Mouse (Mus musculus) cerebellum, adult 9-11 months (tissue): ENCODE measurements around the gene Large1.
"Not testable (repeated sequence)": the region's sequence is repeated elsewhere in the genome, so short reads cannot be mapped to it uniquely, and the experiment has no call there.

Experiments used
- DNase-seq: peaks from one replicate; pipeline ENCODE4 v3.0.0; 2022

Gene Large1

DNA sequence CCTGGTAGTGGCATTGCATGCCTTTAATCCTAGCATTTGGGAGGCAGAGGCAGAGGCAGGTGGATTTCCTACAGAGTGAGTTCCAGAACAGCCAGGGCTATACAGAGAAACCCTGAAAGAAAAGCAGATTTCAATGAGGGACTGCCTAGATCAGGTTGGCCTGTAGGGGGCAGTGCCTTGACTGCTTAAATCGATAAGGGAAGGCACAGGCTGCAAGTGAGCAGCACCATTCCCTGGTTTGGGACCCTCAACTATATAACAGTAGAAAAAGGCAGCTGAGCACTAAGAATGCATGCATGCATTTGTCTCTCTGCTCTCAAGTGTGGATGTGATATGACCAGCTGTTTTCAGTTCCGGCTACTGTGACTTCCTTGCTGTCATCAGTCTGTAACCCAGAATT is 349.5 kb downstream of the Large1 start:
- no peak for DNase-seq

DNA sequence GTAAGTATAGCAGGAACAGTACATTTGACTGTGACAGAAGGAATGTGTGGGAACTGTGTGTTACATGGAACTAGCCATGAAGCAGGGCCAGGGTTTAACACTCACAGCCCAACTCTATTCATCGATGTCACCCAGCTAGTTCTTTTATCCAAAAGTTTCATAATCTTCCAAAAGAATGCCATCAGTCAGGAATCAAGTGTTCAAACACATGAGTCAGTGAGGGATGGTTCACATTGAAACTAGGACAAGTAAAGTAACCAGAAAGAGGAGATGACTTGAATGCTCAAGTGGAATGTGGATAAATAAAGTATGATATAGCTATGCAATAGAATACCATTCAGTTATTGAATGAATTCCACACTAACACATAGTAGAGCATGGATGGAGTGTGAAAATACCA is 359.5 kb downstream of the Large1 start:
- DNase-seq = no peak

DNA sequence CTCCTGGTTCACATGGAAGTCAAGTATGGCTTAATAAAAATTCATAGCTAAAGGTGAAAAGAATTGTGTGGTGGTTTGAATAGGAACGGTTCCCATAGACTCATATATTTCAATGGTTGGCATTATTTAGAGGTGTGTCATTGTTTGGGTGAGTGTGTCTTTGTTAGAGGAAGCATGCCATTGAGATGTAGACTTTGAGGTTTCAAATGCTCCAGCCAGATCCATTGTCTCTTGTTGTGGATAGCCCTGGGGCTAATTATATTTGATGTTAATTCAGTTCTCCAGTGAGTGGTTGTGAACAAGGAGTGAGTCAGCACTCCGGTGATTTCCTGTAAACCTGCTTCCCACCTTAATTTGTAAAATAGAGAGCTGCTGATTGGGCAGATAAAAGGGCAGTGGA is 362.9 kb downstream of the Large1 start:
- no peak for DNase-seq

DNA sequence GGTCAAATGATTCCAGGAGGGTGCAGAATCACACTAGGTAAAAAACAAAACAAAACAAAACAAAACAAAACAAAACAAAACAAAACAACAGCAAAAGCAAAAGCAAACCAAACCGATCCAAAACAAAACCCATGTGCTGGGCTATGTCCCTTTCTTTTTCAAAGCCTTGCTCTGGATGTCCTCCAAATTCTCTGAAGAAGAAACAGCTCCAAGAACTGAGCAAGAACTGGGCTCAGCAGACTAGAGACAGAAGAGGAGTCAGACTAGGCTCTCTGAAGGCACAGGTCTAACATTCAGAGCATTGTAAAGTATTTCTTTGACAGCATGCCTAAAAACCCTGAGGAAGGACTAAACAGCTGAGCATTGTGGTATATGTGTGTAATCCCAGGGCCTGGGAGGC is 370.5 kb downstream of the Large1 start:
- DNase-seq = no peak

DNA sequence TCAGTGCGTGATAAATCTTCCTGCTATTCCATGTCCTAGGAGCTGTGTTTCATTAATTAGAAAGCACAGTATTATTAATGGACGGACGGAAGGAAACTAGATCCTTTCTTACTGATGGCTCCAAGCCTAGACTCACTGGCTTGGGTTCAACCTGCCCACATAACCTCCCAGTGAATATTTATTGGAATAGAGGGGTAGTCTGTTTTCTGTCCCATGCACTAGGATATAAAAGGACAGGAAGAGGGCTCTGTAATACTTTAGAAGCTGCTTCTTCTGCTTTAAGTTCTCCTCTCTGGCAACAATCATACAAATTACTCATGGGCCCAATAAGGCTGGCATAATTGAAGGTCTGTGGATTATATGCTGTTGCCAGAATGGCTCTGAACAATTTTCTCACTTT is 398.3 kb downstream of the Large1 start:
- DNase-seq = no peak

DNA sequence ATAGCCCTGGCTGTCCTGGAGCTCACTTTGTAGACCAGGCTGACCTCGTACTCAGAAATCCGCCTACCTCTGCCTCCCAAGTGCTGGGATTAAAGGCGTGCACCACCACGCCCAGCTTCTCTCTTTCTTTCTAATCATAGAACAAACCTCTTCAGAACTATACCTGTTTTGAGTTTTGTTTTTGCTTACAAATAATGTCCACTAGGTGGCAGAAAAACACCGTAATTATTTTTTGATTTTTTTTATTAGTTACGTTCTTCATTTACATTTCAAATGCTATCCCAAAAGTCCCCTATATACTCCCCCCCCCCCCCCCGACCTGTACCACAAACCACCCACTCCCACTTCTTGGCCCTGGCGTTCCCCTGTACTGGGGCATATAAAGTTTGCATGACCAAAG is 411.9 kb downstream of the Large1 start:
- DNase-seq = not testable (repeated sequence)

DNA sequence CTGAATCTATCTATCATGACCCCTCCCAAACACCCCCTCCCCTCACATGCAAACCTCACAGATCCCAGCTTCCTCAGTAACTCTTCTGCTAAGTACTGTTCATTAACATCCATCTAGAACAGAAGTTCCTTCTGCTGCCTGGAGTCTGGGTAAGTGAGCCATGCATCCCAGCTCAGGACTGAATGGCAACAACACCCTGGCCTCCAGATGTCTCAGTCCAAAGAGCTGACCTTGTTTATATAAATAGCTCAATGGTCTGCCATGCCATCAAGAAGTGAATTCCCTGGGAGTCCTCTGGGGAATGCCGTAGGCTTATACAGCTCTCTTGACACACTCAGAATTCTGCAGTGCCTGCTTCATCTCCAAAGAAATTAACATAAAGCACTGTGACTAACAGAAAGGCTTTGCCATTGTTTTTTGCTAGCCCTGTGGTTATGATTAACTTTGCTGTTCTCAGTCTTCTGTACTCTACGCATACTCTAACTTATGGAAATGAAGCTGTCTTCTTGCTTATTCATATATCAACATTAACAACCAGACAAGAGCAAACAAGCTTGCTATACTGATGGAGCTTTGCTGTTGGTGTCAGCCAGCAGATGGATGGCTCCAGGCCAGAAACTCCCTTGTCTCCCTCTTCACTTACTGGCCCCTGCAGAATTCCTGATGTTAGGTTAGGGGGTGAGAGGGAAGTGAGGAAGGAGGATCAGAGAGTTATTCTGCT is 434.0 kb downstream of the Large1 start:
- peak; percentile 2 for DNase-seq

DNA sequence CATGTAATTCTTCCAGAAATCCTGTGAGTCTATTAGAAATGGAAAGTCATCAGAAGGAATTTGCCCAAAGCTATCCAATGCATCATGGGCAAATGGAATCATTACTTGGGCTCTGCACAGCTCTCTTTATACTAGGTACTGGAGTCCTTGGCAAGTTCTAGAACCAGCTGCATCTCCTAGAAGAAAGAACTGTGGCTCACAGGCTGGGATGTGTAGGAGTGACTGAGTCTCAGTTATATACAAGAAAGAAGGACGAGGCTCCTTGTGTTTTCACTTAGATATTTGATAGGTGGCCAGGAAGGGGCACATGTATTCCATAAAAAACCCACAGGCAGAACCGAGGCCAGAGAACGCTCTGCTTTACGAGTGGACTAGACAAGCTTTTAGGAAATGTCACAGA is 447.8 kb downstream of the Large1 start:
- DNase-seq = no peak

DNA sequence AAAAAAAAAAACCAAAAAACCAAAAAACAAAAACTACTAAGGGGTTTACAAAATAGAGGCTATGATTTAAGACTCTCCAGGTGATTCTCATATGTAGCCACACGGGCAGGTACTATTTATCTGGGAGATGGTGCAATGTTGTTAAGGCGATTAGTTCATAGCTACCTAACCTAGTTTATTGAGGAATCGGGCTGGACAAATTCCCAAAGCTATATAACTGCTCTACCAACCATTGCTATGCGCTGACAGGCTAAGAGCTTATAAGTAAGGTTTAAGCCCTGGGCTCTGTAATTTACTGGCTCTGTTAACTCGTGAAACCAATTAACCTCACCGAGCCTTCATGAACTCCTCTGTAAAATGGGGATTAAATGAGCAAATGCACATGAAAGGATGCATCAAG is 451.7 kb downstream of the Large1 start:
- no peak for DNase-seq

DNA sequence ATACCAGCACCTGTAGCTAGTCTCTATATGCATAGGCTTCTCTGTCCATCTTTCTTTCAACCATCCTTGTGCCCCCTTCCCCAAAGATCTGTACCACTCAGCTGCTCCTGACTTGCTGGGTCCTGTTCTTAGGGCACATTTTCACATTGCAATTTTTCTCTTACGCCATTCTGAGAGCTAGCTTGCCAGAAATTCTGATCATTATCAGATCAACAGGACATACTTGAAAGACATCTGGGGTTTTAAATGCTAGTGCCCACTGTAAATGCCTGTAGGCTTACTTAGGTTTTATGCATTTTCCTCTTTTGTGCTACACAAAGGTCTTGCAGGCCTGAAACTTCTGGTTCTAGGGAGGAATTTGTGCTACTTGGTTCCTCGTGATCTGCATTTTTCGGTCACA is 454.0 kb downstream of the Large1 start:
- DNase-seq = no peak

DNA sequence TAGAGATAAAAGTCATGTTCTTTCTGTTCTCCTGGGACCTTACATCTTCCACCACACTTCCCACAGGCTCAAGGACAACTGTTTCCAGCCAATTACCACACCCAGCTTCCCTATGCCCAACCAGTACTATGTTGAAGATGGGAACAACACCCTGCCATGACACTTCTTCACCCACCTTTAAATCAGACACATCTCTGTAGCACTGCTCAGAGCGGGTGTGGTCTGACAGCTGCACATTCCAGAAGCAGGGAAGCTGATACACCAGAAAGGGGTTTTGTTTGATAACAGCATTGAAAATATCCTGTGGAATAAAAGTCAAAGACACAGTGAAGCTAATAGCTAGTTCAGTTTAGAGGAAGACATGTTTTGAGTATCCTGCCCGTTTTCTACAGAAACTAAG is 470.3 kb downstream of the Large1 start:
- DNase-seq = no peak

DNA sequence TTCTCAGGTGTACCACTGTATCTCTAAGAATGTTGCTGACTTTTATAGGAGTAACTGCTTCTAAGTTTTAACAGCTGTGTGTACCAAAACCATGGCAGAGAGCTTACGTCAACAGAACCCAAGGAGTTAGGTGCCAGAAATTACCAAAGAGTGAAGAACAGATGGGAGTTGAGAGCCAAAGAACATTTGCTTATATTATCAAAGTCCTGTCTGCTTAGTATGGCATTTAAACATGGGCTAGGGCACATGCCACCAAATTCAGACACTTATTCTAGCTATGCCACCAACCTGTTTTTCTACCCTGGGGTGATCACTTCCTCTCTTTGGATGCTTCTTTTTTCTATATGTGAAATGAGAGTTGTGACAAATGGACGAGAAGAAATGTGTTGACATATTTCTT is 479.9 kb downstream of the Large1 start:
- no peak for DNase-seq

DNA sequence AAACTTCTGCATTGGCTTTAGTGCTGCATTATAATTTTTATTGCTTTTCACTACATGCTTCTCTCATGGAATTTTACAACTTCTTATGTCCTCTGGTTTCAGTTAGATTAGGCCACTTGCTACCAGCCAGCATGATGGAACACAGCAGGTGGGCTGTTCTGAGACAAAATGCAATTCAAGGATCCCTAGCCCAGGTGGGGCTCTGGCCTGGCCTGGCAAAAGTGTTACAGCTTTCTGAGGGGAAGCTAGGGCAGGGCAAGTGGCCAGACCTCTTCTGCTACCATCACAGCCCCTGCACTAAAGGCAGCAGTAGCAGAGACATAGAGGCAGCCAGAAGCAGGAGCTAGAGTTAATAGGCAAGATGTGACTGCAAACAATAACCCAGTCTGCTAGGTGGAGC is 506.5 kb downstream of the Large1 start:
- DNase-seq = peak; percentile 14

DNA sequence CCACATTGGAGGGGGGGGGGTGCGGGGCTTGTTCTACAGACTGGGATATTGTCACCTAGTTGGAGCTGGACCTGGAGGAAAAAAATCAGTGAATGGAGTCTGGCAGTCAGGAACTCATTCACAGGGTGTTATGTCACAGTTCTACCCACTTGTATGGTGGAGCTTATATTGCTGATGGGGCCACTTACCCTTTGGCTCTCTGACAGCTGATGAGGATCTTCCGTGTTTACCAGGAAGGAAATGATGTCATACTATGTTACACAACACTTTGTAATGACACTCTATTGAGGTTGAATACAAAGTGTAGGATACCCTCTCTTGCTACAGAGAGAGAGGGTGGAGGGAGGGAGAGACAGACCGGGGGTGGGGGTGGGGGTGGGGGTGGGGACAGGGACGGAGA is 517.5 kb downstream of the Large1 start:
- DNase-seq = no peak

DNA sequence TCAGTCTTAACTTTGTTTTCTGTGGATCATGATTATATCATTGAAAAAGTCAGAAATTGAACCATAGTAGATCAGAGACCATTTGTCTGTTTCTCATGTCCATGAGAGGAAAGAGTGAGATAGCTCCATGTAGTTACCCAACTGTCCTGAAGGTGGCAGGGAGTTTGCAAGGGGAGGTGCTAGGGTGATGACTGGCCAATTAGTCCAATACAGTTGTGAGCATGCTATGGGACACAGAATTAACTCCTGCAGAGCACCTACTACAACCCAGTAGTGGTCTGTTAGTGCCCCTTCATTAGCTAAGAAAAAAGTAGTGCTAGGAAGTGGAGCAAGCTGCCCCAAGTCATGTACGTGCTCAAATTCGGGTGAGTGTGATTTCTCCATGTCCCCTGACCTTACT is 520.2 kb downstream of the Large1 start:
- no peak for DNase-seq

DNA sequence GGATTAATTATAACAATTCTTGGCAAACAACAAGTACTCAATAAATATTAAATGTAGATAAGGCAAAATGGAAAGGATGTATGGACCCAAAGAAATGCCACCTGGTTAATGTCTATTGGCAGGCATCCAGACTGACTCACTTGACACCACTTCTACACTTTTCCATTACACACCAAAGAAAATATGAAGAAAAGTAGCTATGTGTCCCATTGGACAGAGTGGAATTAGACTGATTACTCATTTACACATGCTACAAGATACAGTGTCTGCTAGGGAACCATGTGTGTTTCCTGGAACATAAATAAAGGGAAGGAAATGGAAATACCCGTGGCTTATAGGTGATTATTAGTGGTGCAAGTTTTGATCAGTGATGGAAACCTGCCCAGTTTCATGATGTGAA is 521.0 kb downstream of the Large1 start:
- DNase-seq = no peak

DNA sequence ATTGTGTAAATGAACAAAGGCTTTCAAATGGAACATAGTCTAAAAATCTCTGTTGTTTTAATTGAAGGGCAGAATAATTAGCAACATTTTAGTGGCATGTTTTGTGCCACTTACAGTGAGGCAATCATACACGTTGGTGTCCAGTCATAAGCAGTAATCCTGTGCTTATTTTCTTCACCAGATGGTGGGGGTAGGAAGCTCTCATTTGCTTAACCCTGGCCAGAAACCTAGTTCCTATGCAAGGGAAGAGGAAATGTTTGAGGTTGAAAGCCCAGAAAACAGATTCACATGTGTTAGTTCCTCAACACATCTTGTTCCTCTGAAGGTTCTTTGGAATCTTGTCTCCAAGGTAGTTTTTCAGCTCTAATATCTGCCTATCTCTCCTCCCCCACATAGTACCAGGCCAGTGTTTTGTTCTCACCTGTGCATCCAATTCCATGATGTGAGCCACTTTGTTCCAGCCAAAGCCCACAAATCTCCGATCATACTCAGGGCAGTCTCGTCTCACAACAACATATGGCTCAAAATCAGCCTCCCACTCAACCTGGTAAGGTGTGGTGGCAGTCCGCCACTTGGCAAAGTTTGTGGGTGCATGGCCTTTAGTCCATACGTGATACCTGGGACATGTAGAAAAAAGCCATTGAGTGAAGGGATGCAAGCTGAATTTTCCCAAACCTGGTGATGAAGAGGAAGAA is 535.5 kb downstream of the Large1 start:
- DNase-seq = no peak

DNA sequence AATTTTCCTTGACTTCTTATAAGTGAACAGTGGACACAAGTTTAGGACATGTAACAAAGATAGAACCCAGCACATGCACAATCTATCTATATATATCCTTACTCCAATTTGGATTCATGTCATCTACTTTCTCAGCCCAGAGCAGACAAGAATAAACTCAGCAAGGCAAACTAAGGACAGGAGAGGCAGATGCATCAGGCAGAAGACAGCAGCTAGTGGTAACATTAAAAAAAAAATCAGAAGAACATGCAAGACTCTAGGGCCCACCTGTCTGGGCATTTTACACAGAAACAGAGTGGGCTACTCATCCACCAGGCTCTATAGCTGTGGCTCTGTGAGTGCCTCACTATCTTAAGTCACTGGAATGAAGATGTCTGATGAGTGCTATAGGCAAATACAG is 536.7 kb downstream of the Large1 start:
- DNase-seq = no peak

DNA sequence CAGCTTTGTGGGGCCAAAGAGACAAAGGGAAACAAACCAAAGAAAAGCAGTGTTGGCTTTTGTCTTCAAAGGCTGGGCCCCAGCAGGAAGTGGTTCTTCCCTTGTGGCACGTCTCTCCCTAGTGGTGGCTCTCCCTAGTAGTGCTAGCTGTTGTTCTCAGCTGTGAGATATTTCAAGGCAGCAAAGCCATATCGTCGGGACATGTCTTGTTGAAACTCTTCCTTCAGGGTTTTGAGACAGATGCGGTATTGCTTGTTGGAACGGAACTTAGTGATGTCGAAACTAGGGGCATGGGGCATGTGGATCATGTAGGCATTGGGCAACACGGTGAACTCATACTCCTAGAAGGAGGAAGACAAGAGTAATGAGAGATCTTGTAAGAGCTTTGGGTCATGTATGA is 537.7 kb downstream of the Large1 start:
- DNase-seq = no peak

DNA sequence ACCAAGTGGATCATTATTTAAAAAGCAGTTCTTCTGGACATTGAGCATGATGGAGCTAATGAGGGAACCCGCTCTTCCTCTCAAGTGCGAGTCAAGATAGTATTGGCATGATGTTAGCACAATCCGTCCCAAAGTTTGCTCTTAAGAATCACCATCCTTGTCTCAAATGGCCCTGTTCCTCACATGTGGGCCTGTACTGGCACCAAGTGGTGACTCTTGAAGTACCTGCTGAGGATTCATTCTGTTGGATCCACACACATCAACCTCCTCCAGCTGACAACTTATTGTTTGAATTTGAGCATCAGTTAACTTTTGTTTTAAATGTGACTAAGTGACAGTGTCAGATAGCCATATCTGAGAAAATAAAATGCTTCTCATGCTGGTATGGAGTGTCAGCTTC is 540.6 kb downstream of the Large1 start:
- DNase-seq = no peak

DNA sequence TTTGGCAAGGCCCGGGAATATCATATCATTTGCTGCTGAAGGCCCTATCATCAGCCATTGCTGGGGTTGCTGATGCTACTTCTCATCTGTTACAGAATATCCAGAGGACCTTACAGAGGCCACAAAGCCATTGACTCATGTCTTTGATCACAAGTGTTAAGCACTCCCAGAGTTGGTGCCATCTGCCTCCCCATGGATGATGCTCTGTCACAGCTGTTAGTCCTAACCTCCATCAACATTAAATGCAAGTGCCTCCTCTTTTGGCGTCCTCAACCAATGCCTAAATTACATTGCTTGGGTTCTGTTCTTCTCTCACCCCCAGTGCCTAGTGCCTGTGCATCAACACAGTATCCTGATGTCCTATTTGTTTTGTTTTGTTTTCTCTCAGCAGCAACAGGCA is 551.8 kb downstream of the Large1 start:
- DNase-seq = no peak

DNA sequence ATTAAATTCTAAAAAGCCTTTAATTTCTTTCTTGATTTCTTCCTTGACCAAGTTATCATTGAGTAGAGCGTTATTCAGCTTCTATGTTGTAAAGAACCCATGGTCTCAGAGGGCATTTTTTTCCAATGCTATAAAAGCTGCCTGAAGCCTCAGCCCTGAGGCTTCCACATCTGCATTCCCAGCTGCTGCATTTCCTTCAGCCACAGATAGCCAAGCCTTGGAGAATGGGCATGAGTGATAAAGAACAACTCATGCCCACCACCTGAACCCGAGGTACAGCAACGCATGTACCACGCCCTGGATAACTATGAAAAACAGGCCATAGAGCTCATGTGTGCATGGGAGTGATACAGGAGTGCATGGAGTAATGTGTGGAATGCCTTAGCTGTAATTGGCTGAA is 572.7 kb downstream of the Large1 start:
- DNase-seq = no peak

DNA sequence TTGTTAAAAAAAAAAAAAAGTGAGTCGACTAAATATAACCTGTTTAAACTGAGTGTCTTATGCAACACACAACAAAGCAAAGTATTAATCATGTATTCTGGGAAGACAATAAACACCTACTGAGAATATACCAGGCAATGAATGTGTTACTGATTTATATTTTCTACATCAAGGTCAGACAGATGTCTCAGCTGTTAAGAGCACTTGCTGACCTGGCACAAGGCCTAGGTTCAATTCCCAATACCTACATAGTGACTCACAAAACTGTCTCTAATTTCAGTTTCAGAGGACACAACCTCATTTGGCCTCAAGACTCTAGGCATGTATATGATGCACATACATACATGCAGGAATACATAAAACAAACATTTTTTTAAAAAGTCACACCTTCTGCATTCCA is 575.5 kb downstream of the Large1 start:
- DNase-seq = no peak

DNA sequence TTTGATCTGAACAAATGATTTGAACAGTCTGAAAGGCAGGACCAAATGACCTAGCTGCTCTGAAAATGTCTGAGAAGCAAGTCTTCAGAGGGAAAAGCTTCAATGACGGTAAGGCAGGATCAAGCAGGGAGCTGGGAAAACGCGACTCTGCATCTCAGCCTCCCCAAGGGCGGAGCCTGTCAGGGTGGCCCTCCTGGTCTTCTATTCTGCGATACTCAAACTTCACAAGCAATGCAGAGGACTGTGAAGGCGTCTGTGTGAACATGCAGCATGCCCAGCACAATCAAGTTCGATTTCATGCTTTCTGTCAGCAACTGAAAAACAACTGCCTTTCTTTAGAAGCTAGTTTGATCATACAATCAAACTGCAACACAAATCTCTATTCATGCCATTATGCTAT is 586.6 kb downstream of the Large1 start:
- DNase-seq = no peak

DNA sequence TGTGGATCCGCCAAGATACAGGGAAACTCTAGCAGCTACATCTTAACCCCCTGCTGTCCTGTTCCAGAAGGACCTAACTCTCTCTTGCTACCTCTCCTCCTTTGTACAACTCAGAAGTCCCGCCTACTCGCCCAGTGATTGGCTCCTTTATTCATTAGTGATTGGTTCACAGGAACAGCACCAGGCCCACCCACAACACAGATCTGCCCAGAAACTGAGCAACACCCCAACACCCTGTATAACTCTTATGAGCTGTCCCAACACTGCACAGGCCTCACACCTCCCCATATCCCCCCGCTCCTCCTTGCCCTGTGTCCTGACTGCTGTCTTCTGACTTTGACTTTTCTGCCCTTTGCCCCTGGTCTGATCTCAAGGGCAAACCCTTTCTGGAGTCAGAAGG is 587.6 kb downstream of the Large1 start:
- no peak for DNase-seq
